Mouse (Mus musculus): ENCODE data around the gene Lgals3bp. TPM values are rescaled to one million over a fixed set of nuclear protein-coding genes. Genes with fewer than 3 reads are reported as not detected.
A peak's percentile ranks its signal among the peaks of the same experiment; 100 is the strongest.

The Lgals3bp gene
- total and polyA plus RNA-seq, 3 experiments = 67.3 to 338 (median 146) TPM

GRCm38 (mm10) chr11:118443201-118443970 is 41.5 kb upstream of the Lgals3bp start:
- Histone ChIP-seq H3K9ac (ENCODE audit: insufficient read depth, low read depth) (no peak overlapping the region), H3K27ac (ENCODE audit: insufficient read depth, low read depth) (no peak overlapping the region), H3K36me3 (replicated peaks in 1 of 2; ENCODE audit: control insufficient read depth in 1 of 2, insufficient read depth in 1 of 2, low read length in 1 of 2) (no peaks in the 10 kb centered on the region), H3K4me1 (ENCODE audit: control insufficient read depth in 1 of 2, insufficient read depth in 2 of 2) (peaks cover 0 to 5% of the 10 kb centered on the region in 2 experiments; a peak in 2 of 4 replicates), H3K4me2 (ENCODE audit: insufficient read depth, low read depth, poor library complexity, severe bottlenecking) (no peak overlapping the region), H3K4me3 (replicated peaks in 1 of 3; ENCODE audit: low read depth in 2 of 3, low read length in 2 of 3, poor library complexity in 1 of 3) (no peak overlapping the region), H3K9me3 (replicated peaks; ENCODE audit: low read length) (peaks cover 5% of the 10 kb centered on the region), H3K79me2 (replicated peaks; ENCODE audit: control insufficient read depth, extremely low read depth, insufficient read depth, poor library complexity, severe bottlenecking) (no peaks in the 10 kb centered on the region), H3K27me3 (replicated peaks) (peaks cover 85% of the 10 kb centered on the region)
- dilution Hi-C loops (cut with MboI; ENCODE audit: extremely low pct_ligation_motif_present, extremely low pct_unique_long_range_greater_than_20kb, low sequenced_read_pairs) = no loop called here
- in situ Hi-C loops (cut with MboI; ENCODE audit: low pct_ligation_motif_present, low pct_unique_long_range_greater_than_20kb, low sequenced_read_pairs) = loop anchor here (10.0 to 25.0 kb wide), 2 partner anchors 61 to 294 kb away; no protein-coding TSS in a partner anchor
- peak; percentile 73 for DNase-seq (ENCODE audit: extremely low read depth)
- TF ChIP-seq ELF1 (IDR thresholded peaks at IDR 0.05; ENCODE audit: low read depth, low read length) = peak; percentile 26; the same call in 1 of the 2 replicates
- TF ChIP-seq MEF2A (IDR thresholded peaks at IDR 0.05; ENCODE audit: borderline replicate concordance, low read depth, low read length) = 0 out of 2 replicates have a peak, but pooled peaks have one; percentile 25
- TF ChIP-seq ZKSCAN1 (IDR thresholded peaks at IDR 0.05; ENCODE audit: borderline replicate concordance, low read depth, low read length) = no peak
- 0 out of 2 replicates have a peak, but pooled peaks have one; percentile 21 for TF ChIP-seq KAT2A (IDR thresholded peaks at IDR 0.05; ENCODE audit: insufficient replicate concordance, low read length)
- 0 out of 2 replicates have a peak, but pooled peaks have one; percentile 14 for TF ChIP-seq TCF12 (IDR thresholded peaks at IDR 0.05; ENCODE audit: low read depth, low read length)
- TF ChIP-seq RAD21 (IDR thresholded peaks at IDR 0.05; ENCODE audit: low read depth, low read length) = peak; percentile 88
- no peak for TF ChIP-seq MYC (IDR thresholded peaks at IDR 0.05; ENCODE audit: low read depth, low read length)
- 0 out of 2 replicates have a peak, but pooled peaks have one; percentile 21 for TF ChIP-seq MAX (IDR thresholded peaks at IDR 0.05; ENCODE audit: low read length)
- TF ChIP-seq NRF1 (IDR thresholded peaks at IDR 0.05; ENCODE audit: low read depth, low read length) = 0 out of 2 replicates have a peak, but pooled peaks have one; percentile 19
- no peak for TF ChIP-seq GABPA (IDR thresholded peaks at IDR 0.05; ENCODE audit: insufficient replicate concordance, low read depth, low read length)
- peak; percentile 97 for TF ChIP-seq SMC3 (IDR thresholded peaks at IDR 0.05; ENCODE audit: low read depth, low read length)
- TF ChIP-seq CHD2 (IDR thresholded peaks at IDR 0.05; ENCODE audit: low read length) = 0 out of 2 replicates have a peak, but pooled peaks have one; percentile 28
- no peak for TF ChIP-seq USF1 (IDR thresholded peaks at IDR 0.05; ENCODE audit: low read depth, low read length)
- peak; percentile 78 for TF ChIP-seq ZC3H11A (IDR thresholded peaks at IDR 0.05; ENCODE audit: low read depth, low read length)
- peak; percentile 47; the same call in 1 of the 2 replicates for TF ChIP-seq IRF4 (IDR thresholded peaks at IDR 0.05; ENCODE audit: low read depth, low read length)
- peak; percentile 96 to 97 for TF ChIP-seq CTCF (conservative IDR thresholded peaks at IDR 0.05 in 1 of 2, IDR thresholded peaks at IDR 0.05 in 1 of 2; ENCODE audit: low read depth in 2 of 2, low read length in 2 of 2)
- peak; percentile 46; the same call in 1 of the 2 replicates for TF ChIP-seq NELFE (IDR thresholded peaks at IDR 0.05; ENCODE audit: low read depth, low read length)

GRCm38 (mm10) chr11:118442691-118443090 is 40.8 kb upstream of the Lgals3bp start:
- H3K4me2 ChIP-seq (ENCODE audit: insufficient read depth, low read depth, poor library complexity, severe bottlenecking) = no peak overlapping the region
- peaks cover 85% of the 10 kb centered on the region for H3K27me3 ChIP-seq (replicated peaks)
- H3K4me3 ChIP-seq (replicated peaks in 1 of 3; ENCODE audit: low read depth in 2 of 3, low read length in 2 of 3, poor library complexity in 1 of 3) = no peak overlapping the region
- peaks cover 0 to 5% of the 10 kb centered on the region in 2 experiments; a peak in 2 of 4 replicates for H3K4me1 ChIP-seq (ENCODE audit: control insufficient read depth in 1 of 2, insufficient read depth in 2 of 2)
- in situ Hi-C loops (cut with MboI; ENCODE audit: low pct_ligation_motif_present, low pct_unique_long_range_greater_than_20kb, low sequenced_read_pairs) = loop anchor here (10.0 to 25.0 kb wide), 2 partner anchors 62 to 295 kb away; no protein-coding TSS in a partner anchor
- no peak overlapping the region for H3K27ac ChIP-seq (ENCODE audit: insufficient read depth, low read depth)
- H3K9me3 ChIP-seq (replicated peaks; ENCODE audit: low read length) = peaks cover 5% of the 10 kb centered on the region
- DNase-seq (ENCODE audit: extremely low read depth) = no peak
- H3K79me2 ChIP-seq (replicated peaks; ENCODE audit: control insufficient read depth, extremely low read depth, insufficient read depth, poor library complexity, severe bottlenecking) = no peaks in the 10 kb centered on the region
- dilution Hi-C loops (cut with MboI; ENCODE audit: extremely low pct_ligation_motif_present, extremely low pct_unique_long_range_greater_than_20kb, low sequenced_read_pairs) = no loop called here
- H3K9ac ChIP-seq (ENCODE audit: insufficient read depth, low read depth) = no peak overlapping the region
- no peaks in the 10 kb centered on the region for H3K36me3 ChIP-seq (replicated peaks in 1 of 2; ENCODE audit: control insufficient read depth in 1 of 2, insufficient read depth in 1 of 2, low read length in 1 of 2)
- no peak for TF ChIP-seq BHLHE40 (IDR thresholded peaks at IDR 0.05; ENCODE audit: low read depth, low read length)
- TF ChIP-seq PAX5 (IDR thresholded peaks at IDR 0.05; ENCODE audit: low read length) = no peak
- TF ChIP-seq MAX (IDR thresholded peaks at IDR 0.05; ENCODE audit: low read length) = no peak
- no peak for TF ChIP-seq JUN (IDR thresholded peaks at IDR 0.05; ENCODE audit: insufficient read depth, low read depth, low read length)
- no peak for TF ChIP-seq MAFK (IDR thresholded peaks at IDR 0.05; ENCODE audit: insufficient replicate concordance, low read length)
- TF ChIP-seq TCF12 (IDR thresholded peaks at IDR 0.05; ENCODE audit: low read depth, low read length) = no peak
- no peak for TF ChIP-seq UBTF (IDR thresholded peaks at IDR 0.05; ENCODE audit: low read depth, low read length)
- no peak for TF ChIP-seq GABPA (IDR thresholded peaks at IDR 0.05; ENCODE audit: insufficient replicate concordance, low read depth, low read length)
- TF ChIP-seq NRF1 (IDR thresholded peaks at IDR 0.05; ENCODE audit: low read depth, low read length) = no peak
- no peak for TF ChIP-seq NELFE (IDR thresholded peaks at IDR 0.05; ENCODE audit: low read depth, low read length)
- no peak for TF ChIP-seq ZC3H11A (IDR thresholded peaks at IDR 0.05; ENCODE audit: low read depth, low read length)

All from CH12.LX (cell line).